Mouse (Mus musculus): ENCODE data around the gene Ddx46. TPM values are rescaled to one million over a fixed set of nuclear protein-coding genes. Genes with fewer than 3 reads are reported as not detected.

The Ddx46 gene
- polyA plus RNA-seq (2012; fragmentation: generic; extraction: Trizol), result 15.2 TPM
- long read RNA-seq, experiment 1, full-length matches to known transcripts, result 6 of 41 reads
- long read RNA-seq, experiment 1, partial matches to known transcripts, result 28 of 41 reads
- long read RNA-seq, experiment 1, other reads (novel, unspliced or antisense), result 7 of 41 reads
- long read RNA-seq, experiment 2, full-length matches to known transcripts, result 72 of 135 reads
- long read RNA-seq, experiment 2, partial matches to known transcripts, result 25 of 135 reads
- long read RNA-seq, experiment 2, other reads (novel, unspliced or antisense), result 38 of 135 reads

- peaks cover 27% of the 10 kb centered on the region for H3K79me3 ChIP-seq (ENCODE audit: low read depth)
- H3K79me2 ChIP-seq (ENCODE audit: control insufficient read depth, insufficient read depth), result peaks cover 44% of the 10 kb centered on the region
- H3ac ChIP-seq (ENCODE audit: control insufficient read depth, insufficient read length, low read depth), result peak within 1 kb of the TSS; percentile 95
- no peaks in the 10 kb centered on the region for H3K27me3 ChIP-seq (ENCODE audit: control insufficient read depth, insufficient read depth, insufficient read length)
- TF ChIP-seq CTCF (IDR thresholded peaks at IDR 0.05; ENCODE audit: control insufficient read depth, insufficient read depth, insufficient read length) (peak; percentile 98), MYOD1 (IDR thresholded peaks at IDR 0.05; ENCODE audit: control insufficient read depth, insufficient read length, low read depth) (no peak), USF1 (IDR thresholded peaks at IDR 0.05; ENCODE audit: low read depth) (no peak), MYOG (IDR thresholded peaks at IDR 0.05; ENCODE audit: control insufficient read depth, extremely low read depth, insufficient read length) (no peak), MAX (IDR thresholded peaks at IDR 0.05) (peak; percentile 93), CEBPB (IDR thresholded peaks at IDR 0.05; ENCODE audit: low read depth) (no peak), FOSL1 (IDR thresholded peaks at IDR 0.05; ENCODE audit: insufficient read depth, low read length, poor library complexity, severe bottlenecking) (no peak)
- peak within 1 kb of the TSS; percentile 96 for H3K4me3 ChIP-seq (ENCODE audit: insufficient read depth, poor library complexity, severe bottlenecking)
- peaks cover 47% of the 10 kb centered on the region for H3K36me3 ChIP-seq (ENCODE audit: control insufficient read depth, insufficient read depth)
Measured at GRCm38 (mm10) chr13:55634639-55635127, at the start of gene Ddx46. Gene Ddx46, plus strand, starts transcription at chr13:55635027.

- no peak for TF ChIP-seq CTCF (IDR thresholded peaks at IDR 0.05; ENCODE audit: control insufficient read depth, insufficient read depth, insufficient read length)
- no peak for TF ChIP-seq USF1 (IDR thresholded peaks at IDR 0.05; ENCODE audit: low read depth)
- TF ChIP-seq FOSL1 (IDR thresholded peaks at IDR 0.05; ENCODE audit: insufficient read depth, low read length, poor library complexity, severe bottlenecking), result no peak
- TF ChIP-seq MAX (IDR thresholded peaks at IDR 0.05), result no peak
- TF ChIP-seq MYOG (IDR thresholded peaks at IDR 0.05; ENCODE audit: control insufficient read depth, extremely low read depth, insufficient read length), result no peak
- no peak for TF ChIP-seq CEBPB (IDR thresholded peaks at IDR 0.05; ENCODE audit: low read depth)
- no peak for TF ChIP-seq MYOD1 (IDR thresholded peaks at IDR 0.05; ENCODE audit: control insufficient read depth, insufficient read length, low read depth)
- H3K79me2 ChIP-seq (ENCODE audit: control insufficient read depth, insufficient read depth), result peaks cover 33% of the 10 kb centered on the region
- H3K79me3 ChIP-seq (ENCODE audit: low read depth), result peaks cover 18% of the 10 kb centered on the region
- H3K4me3 ChIP-seq (ENCODE audit: insufficient read depth, poor library complexity, severe bottlenecking), result no peak overlapping the region
- H3K27me3 ChIP-seq (ENCODE audit: control insufficient read depth, insufficient read depth, insufficient read length), result no peaks in the 10 kb centered on the region
- H3ac ChIP-seq (ENCODE audit: control insufficient read depth, insufficient read length, low read depth), result no peak overlapping the region
- H3K36me3 ChIP-seq (ENCODE audit: control insufficient read depth, insufficient read depth), result peaks cover 30% of the 10 kb centered on the region
Measured at GRCm38 (mm10) chr13:55591961-55592490, 42.8 kb upstream of the Ddx46 start.

GRCm38 (mm10) chr13:55592512-55593253, 42.1 kb upstream of the Ddx46 start:
- TF ChIP-seq CEBPB (IDR thresholded peaks at IDR 0.05; ENCODE audit: low read depth) (no peak), MAX (IDR thresholded peaks at IDR 0.05) (peak; percentile 59)

DNA sequence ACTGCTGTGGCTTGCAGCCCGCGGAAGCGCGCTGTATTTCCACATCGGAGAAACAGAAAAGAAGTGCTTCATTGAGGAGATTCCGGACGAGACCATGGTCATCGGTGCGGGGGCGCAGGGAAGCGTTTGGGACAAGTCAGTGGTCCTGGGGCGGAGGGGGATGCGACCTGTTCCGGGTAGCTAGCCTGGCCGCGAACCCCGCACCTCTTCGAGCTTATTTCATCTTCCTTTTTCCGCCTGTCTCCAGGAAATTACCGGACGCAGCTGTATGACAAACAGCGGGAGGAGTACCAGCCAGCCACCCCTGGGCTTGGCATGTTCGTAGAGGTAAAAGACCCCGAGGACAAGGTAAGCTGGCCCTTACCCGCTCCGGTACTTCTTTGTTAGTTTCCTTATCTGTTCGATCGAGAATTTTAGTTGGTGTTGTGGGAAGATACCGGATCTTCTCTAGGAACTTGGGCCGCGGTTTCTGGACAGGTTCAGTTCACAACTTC, 41.5 kb upstream of the Ddx46 start:
- Histone ChIP-seq H3ac (ENCODE audit: control insufficient read depth, insufficient read length, low read depth) (peak overlapping the region; percentile 80), H3K27me3 (ENCODE audit: control insufficient read depth, insufficient read depth, insufficient read length) (no peaks in the 10 kb centered on the region)
- TF ChIP-seq MAX (IDR thresholded peaks at IDR 0.05), result no peak
- no peak for TF ChIP-seq USF1 (IDR thresholded peaks at IDR 0.05; ENCODE audit: low read depth)
- no peak for TF ChIP-seq MYOD1 (IDR thresholded peaks at IDR 0.05; ENCODE audit: control insufficient read depth, insufficient read length, low read depth)
- no peak for TF ChIP-seq CEBPB (IDR thresholded peaks at IDR 0.05; ENCODE audit: low read depth)
- no peak for TF ChIP-seq FOSL1 (IDR thresholded peaks at IDR 0.05; ENCODE audit: insufficient read depth, low read length, poor library complexity, severe bottlenecking)
- no peak for TF ChIP-seq MYOG (IDR thresholded peaks at IDR 0.05; ENCODE audit: control insufficient read depth, extremely low read depth, insufficient read length)
- no peak for TF ChIP-seq CTCF (IDR thresholded peaks at IDR 0.05; ENCODE audit: control insufficient read depth, insufficient read depth, insufficient read length)

More at GRCm38 (mm10) chr13:55592512-55593253, 42.1 kb upstream of the Ddx46 start:
- no peaks in the 10 kb centered on the region for H3K27me3 ChIP-seq (ENCODE audit: control insufficient read depth, insufficient read depth, insufficient read length)
- H3K36me3 ChIP-seq (ENCODE audit: control insufficient read depth, insufficient read depth), result peaks cover 36% of the 10 kb centered on the region
- H3ac ChIP-seq (ENCODE audit: control insufficient read depth, insufficient read length, low read depth), result peak overlapping the region; percentile 80
- peaks cover 18% of the 10 kb centered on the region for H3K79me3 ChIP-seq (ENCODE audit: low read depth)
- H3K79me2 ChIP-seq (ENCODE audit: control insufficient read depth, insufficient read depth), result peaks cover 33% of the 10 kb centered on the region
- H3K4me3 ChIP-seq (ENCODE audit: insufficient read depth, poor library complexity, severe bottlenecking), result peak overlapping the region; percentile 93

GRCm38 (mm10) chr13:55595375-55595774, 39.5 kb upstream of the Ddx46 start:
- no peaks in the 10 kb centered on the region for H3K27me3 ChIP-seq (ENCODE audit: control insufficient read depth, insufficient read depth, insufficient read length)
- peaks cover 18% of the 10 kb centered on the region for H3K79me3 ChIP-seq (ENCODE audit: low read depth)
- H3K79me2 ChIP-seq (ENCODE audit: control insufficient read depth, insufficient read depth), result peaks cover 38% of the 10 kb centered on the region
- H3K4me3 ChIP-seq (ENCODE audit: insufficient read depth, poor library complexity, severe bottlenecking), result no peak overlapping the region
- H3ac ChIP-seq (ENCODE audit: control insufficient read depth, insufficient read length, low read depth), result no peak overlapping the region
- TF ChIP-seq MYOD1 (IDR thresholded peaks at IDR 0.05; ENCODE audit: control insufficient read depth, insufficient read length, low read depth) (no peak), MYOG (IDR thresholded peaks at IDR 0.05; ENCODE audit: control insufficient read depth, extremely low read depth, insufficient read length) (no peak), USF1 (IDR thresholded peaks at IDR 0.05; ENCODE audit: low read depth) (no peak), CEBPB (IDR thresholded peaks at IDR 0.05; ENCODE audit: low read depth) (no peak), MAX (IDR thresholded peaks at IDR 0.05) (no peak), FOSL1 (IDR thresholded peaks at IDR 0.05; ENCODE audit: insufficient read depth, low read length, poor library complexity, severe bottlenecking) (no peak), CTCF (IDR thresholded peaks at IDR 0.05; ENCODE audit: control insufficient read depth, insufficient read depth, insufficient read length) (no peak)
- peaks cover 41% of the 10 kb centered on the region for H3K36me3 ChIP-seq (ENCODE audit: control insufficient read depth, insufficient read depth)

More for the DNA sequence above, 41.5 kb upstream of the Ddx46 start:
- Histone ChIP-seq H3K79me2 (ENCODE audit: control insufficient read depth, insufficient read depth) (peaks cover 33% of the 10 kb centered on the region), H3K79me3 (ENCODE audit: low read depth) (peaks cover 18% of the 10 kb centered on the region), H3K36me3 (ENCODE audit: control insufficient read depth, insufficient read depth) (peaks cover 41% of the 10 kb centered on the region), H3K4me3 (ENCODE audit: insufficient read depth, poor library complexity, severe bottlenecking) (peak overlapping the region; percentile 93)
